Mouse (Mus musculus) subcutaneous adipose tissue, adult 2 months (tissue): ENCODE results near the gene Ntrk1. TPM values are rescaled to one million over a fixed set of nuclear protein-coding genes. Genes with fewer than 3 reads are reported as not detected.

ENCODE experiments used
- polyA plus RNA-seq: library from polyadenylated mRNA; depleted of rRNA; stranded (reverse); fragments of >200 nt; gene quantifications from 2 replicates; pipeline ENCODE4 v1.2.3, GENCODE M21; 2012; ENCODE audit warnings: low replicate concordance; rRNA removed

Ntrk1 gene
- polyA plus RNA-seq, result 0.59 and 3.7 TPM in 2 replicates

DNA sequence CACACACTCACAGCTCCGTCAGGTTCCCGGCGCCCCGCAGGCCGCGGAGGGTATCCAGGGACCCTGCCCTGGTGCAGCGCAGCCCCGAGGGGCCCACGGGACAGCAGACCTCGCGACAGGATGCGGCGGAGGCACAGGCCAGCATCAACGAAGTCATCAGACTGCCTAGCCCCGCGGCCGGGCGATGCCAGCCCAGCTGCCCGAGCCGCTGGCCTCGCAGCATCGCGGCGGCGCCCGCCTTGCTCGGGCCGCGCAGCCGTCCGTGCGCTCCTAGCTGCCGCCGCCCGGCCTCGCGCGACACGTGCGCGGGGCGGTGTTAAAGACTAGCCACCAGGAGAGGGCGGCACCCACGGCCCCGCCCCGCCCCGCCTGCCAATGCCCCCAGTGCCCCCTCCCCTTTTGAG lies at the start of gene Ntrk1:
Gene Ntrk1, minus strand, starts transcription at position 241 of the 404 bp plus-strand sequence.

GRCm38 (mm10) chr3:87824206-87824605 lies 29.2 kb upstream of the Ntrk1 start, which contains the start of gene Pear1:
Gene Pear1, minus strand, starts transcription at chr3:87824306.

DNA sequence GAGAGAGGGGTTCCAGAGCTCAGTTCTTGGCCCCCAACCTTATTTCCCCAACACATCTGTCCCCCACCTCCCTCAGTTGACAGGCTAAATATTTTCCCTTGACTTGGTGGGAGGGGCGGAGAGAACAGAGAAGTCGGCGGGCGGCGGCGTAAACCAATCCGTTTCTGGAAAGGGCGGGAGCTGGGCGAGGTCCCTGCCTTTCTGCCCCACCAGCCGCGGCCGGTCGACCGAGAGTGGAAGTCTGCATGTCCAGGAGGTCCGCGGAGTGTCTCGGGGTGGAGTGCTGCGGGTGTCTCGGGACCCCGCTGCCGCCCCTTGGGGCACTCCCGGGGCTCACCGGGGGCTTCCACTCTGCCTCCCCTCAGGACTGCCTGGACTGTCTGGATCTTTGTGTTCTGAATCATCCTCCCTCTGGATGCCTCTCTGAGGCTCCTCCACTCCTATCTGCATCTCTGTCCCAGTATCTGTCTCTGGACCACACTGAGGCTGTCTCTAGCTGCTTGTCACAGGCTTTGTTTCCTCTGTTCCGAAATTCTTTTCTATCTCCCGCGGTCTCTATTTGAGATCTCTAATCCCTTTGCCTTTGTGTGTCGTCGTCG lies 1.9 kb upstream of the Ntrk1 start, which contains the start of gene Insrr:
Gene Insrr, plus strand, starts transcription at position 216 of the 599 bp plus-strand sequence.

GRCm38 (mm10) chr3:87748431-87748830 lies 46.5 kb downstream of the Ntrk1 start, which contains the start of gene Lrrc71:
Gene Lrrc71, minus strand, starts transcription at chr3:87748625.

Other genes starting within 250 kb of the Ntrk1 start
- 33.9 and 46.5 TPM in 2 replicates for gene Arhgef11, start 177.6 kb downstream of the Ntrk1 start, polyA plus RNA-seq
- gene Lrrc71, start 46.5 kb downstream of the Ntrk1 start, polyA plus RNA-seq, result 0.59 and 0.69 TPM in 2 replicates
- 0.06 and 0.39 TPM in 2 replicates for gene Insrr, start 1.8 kb upstream of the Ntrk1 start, polyA plus RNA-seq
- gene Pear1, start 29.1 kb upstream of the Ntrk1 start, polyA plus RNA-seq, result 102 and 106 TPM in 2 replicates
- gene Sh2d2a, start 51.6 kb upstream of the Ntrk1 start, polyA plus RNA-seq, result 0.92 and 3.1 TPM in 2 replicates
- 27.3 and 46.0 TPM in 2 replicates for gene Prcc, start 90.4 kb upstream of the Ntrk1 start, polyA plus RNA-seq
- gene Hdgf, start 111.2 kb upstream of the Ntrk1 start, polyA plus RNA-seq, result 95.2 and 115 TPM in 2 replicates
- gene Mrpl24, start 124.3 kb upstream of the Ntrk1 start, polyA plus RNA-seq, result 55.5 and 56.0 TPM in 2 replicates
- gene Isg20l2, start 135.2 kb upstream of the Ntrk1 start, polyA plus RNA-seq, result 11.2 and 25.2 TPM in 2 replicates
- 25.5 and 39.3 TPM in 2 replicates for gene Rrnad1, start 135.6 kb upstream of the Ntrk1 start, polyA plus RNA-seq
- gene Crabp2, start 153.5 kb upstream of the Ntrk1 start, polyA plus RNA-seq, result 5.0 TPM in 1 of 2 replicates, not detected in the other
- 7.7 and 9.3 TPM in 2 replicates for gene Nes, start 175.9 kb upstream of the Ntrk1 start, polyA plus RNA-seq
- not detected in 2 replicates for gene Bcan, start 205.1 kb upstream of the Ntrk1 start, polyA plus RNA-seq
- gene Hapln2, start 232.4 kb upstream of the Ntrk1 start, polyA plus RNA-seq, result 0.10 TPM in 1 of 2 replicates, not detected in the other
- gene Gpatch4, start 247.9 kb upstream of the Ntrk1 start, polyA plus RNA-seq, result 4.1 and 19.7 TPM in 2 replicates